In the genomic region with DNA sequence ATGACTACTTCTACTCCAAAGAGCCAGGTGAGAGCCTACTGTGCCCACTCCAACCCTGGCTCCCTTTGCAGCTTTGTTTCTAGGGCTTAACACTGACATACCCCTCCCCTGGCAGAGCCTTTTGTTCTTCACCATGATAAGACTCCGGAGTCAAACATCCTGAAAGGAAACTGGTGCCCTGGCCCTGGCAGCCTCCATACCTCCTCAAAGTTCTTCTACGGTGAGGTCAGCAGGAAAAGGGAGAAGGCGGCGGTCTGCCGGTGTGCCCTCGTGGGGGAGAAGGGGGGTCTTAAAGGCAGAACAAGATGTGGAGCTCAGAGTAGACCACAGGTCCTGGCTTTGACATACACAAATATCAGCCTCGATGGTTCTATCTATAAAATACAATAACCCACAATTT, we compare ENCODE assay signal across 22 mouse cellular contexts. TPM values are rescaled to one million over a fixed set of nuclear protein-coding genes. Genes with fewer than 3 reads are reported as not detected.
DNase-seq lines count a peak whose midpoint lies in the region; ATAC-seq and TF ChIP-seq lines count a peak whose summit lies in the region.
"Had no signal": no experiment of that assay in that cellular context is flagged by ENCODE, and none has a peak within 500 bp of the region (broad histone marks: within the 10 kb centered on the region; RNA-seq: fewer than 3 reads in every experiment).

No protein-coding gene starts in this region.

- peak; percentile 18; the same call in 1 of the 2 replicates for TF ChIP-seq EP300 in lung, postnatal 0 days (IDR thresholded peaks at IDR 0.05)

- no peak overlapping the region for H3K27ac ChIP-seq in lung, embryonic 14.5 days (ENCODE audit: low read depth)
- H3K27ac ChIP-seq in lung, postnatal 0 days (ENCODE audit: low read length): no peak overlapping the region
- no peak overlapping the region for H3K27ac ChIP-seq in kidney, embryonic 16.5 days (ENCODE audit: low read length)
- no peak overlapping the region for H3K27ac ChIP-seq in hindbrain, embryonic 16.5 days (ENCODE audit: low read depth, low read length)
- H3K27ac ChIP-seq: embryonic facial prominence, embryonic 10.5 days; embryonic facial prominence, embryonic 12.5 days; forebrain, embryonic 13.5 days; forebrain, embryonic 15.5 days had no signal

- no peaks in the 10 kb centered on the region for H3K27me3 ChIP-seq in lung, embryonic 14.5 days (ENCODE audit: insufficient read depth, low read length)
- H3K27me3 ChIP-seq in lung, postnatal 0 days (replicated peaks; ENCODE audit: insufficient read depth, low read length): no peaks in the 10 kb centered on the region
- no peaks in the 10 kb centered on the region for H3K27me3 ChIP-seq in kidney, embryonic 16.5 days (ENCODE audit: insufficient read depth, low read length)
- no peaks in the 10 kb centered on the region for H3K27me3 ChIP-seq in hindbrain, embryonic 16.5 days (replicated peaks; ENCODE audit: control insufficient read depth, insufficient read depth, low read length)
- H3K27me3 ChIP-seq: embryonic facial prominence, embryonic 12.5 days; forebrain, embryonic 13.5 days; forebrain, embryonic 15.5 days had no signal

- H3K4me1 ChIP-seq in lung, embryonic 14.5 days (ENCODE audit: insufficient read depth): no peaks in the 10 kb centered on the region
- no peaks in the 10 kb centered on the region for H3K4me1 ChIP-seq in lung, postnatal 0 days (ENCODE audit: insufficient read depth, low read depth, low read length)
- H3K4me1 ChIP-seq in kidney, embryonic 16.5 days (ENCODE audit: insufficient read depth, low read length): no peaks in the 10 kb centered on the region
- no peaks in the 10 kb centered on the region for H3K4me1 ChIP-seq in hindbrain, embryonic 16.5 days (ENCODE audit: control insufficient read depth, insufficient read depth, low read depth, low read length)
- H3K4me1 ChIP-seq: embryonic facial prominence, embryonic 10.5 days; embryonic facial prominence, embryonic 12.5 days; forebrain, embryonic 13.5 days; forebrain, embryonic 15.5 days had no signal

- H3K4me3 ChIP-seq in lung, embryonic 14.5 days (ENCODE audit: low read depth, low read length): no peak overlapping the region
- H3K4me3 ChIP-seq in lung, postnatal 0 days (ENCODE audit: low read depth, low read length): no peak overlapping the region
- H3K4me3 ChIP-seq in kidney, embryonic 16.5 days (ENCODE audit: low read length): no peak overlapping the region
- H3K4me3 ChIP-seq in hindbrain, embryonic 16.5 days (ENCODE audit: low read length): no peak overlapping the region
- H3K4me3 ChIP-seq: embryonic facial prominence, embryonic 10.5 days; embryonic facial prominence, embryonic 12.5 days; forebrain, embryonic 13.5 days; forebrain, embryonic 15.5 days had no signal

- no peak overlapping the region for H3K4me2 ChIP-seq in lung, embryonic 14.5 days
- H3K4me2 ChIP-seq in lung, postnatal 0 days (replicated peaks; ENCODE audit: low read depth, low read length): no peak overlapping the region
- H3K4me2 ChIP-seq in kidney, embryonic 16.5 days (replicated peaks; ENCODE audit: low read depth, low read length): no peak overlapping the region
- no peak overlapping the region for H3K4me2 ChIP-seq in hindbrain, embryonic 16.5 days (ENCODE audit: low read length)
- H3K4me2 ChIP-seq: embryonic facial prominence, embryonic 12.5 days; forebrain, embryonic 13.5 days; forebrain, embryonic 15.5 days had no signal

- H3K36me3 ChIP-seq in lung, embryonic 14.5 days (ENCODE audit: insufficient read depth): no peaks in the 10 kb centered on the region
- H3K36me3 ChIP-seq in lung, postnatal 0 days (ENCODE audit: insufficient read depth, low read length): no peaks in the 10 kb centered on the region
- no peaks in the 10 kb centered on the region for H3K36me3 ChIP-seq in kidney, embryonic 16.5 days (ENCODE audit: insufficient read depth, low read length)
- no peaks in the 10 kb centered on the region for H3K36me3 ChIP-seq in hindbrain, embryonic 16.5 days (ENCODE audit: control insufficient read depth, insufficient read depth, low read length)
- H3K36me3 ChIP-seq: embryonic facial prominence, embryonic 10.5 days; embryonic facial prominence, embryonic 12.5 days; forebrain, embryonic 15.5 days had no signal

- ATAC-seq in lung, embryonic 14.5 days (ENCODE audit: insufficient read depth): no peak
- peak; percentile 52 for ATAC-seq in lung, postnatal 0 days
- ATAC-seq in kidney, embryonic 16.5 days (ENCODE audit: low FRiP score, low TSS enrichment): no peak
- no peak for ATAC-seq in hindbrain, embryonic 16.5 days
- ATAC-seq: forebrain, embryonic 13.5 days; forebrain, embryonic 15.5 days had no signal

- peak; percentile 12 for DNase-seq in lung, embryonic 14.5 days
- DNase-seq in lung, postnatal 0 days (ENCODE audit: low spot score): peak; percentile 17
- peak; percentile 32 for DNase-seq in lung, postnatal 14 days
- DNase-seq in lung, postnatal 36 days: peak; percentile 56
- DNase-seq in left cerebral cortex, adult 18-20 months (ENCODE audit: low spot score in 2 of 2): no peak
- DNase-seq in gastrocnemius, postnatal 25 days: no peak
- DNase-seq: adrenal gland, adult 2 months; adrenal gland, postnatal 14 days; adrenal gland, postnatal 36 days; cerebellum, adult 11-12 months; cerebellum, adult 2 months; cerebellum, adult 9-10 months; cerebellum, postnatal 10 days; cerebellum, postnatal 25 days had no signal

- 75% methylated on average over 7 of the region's 7 CpGs for WGBS in lung, embryonic 14.5 days
- WGBS in lung, postnatal 0 days: 45% methylated on average over 7 of the region's 7 CpGs
- 91% methylated on average over 7 of the region's 7 CpGs for WGBS in kidney, embryonic 16.5 days
- WGBS in hindbrain, embryonic 16.5 days: 87% methylated on average over 7 of the region's 7 CpGs

- no peaks in the 10 kb centered on the region for H3K9me3 ChIP-seq in lung, embryonic 14.5 days (ENCODE audit: low read depth, low read length)
- H3K9me3 ChIP-seq in lung, postnatal 0 days (ENCODE audit: low read length): no peaks in the 10 kb centered on the region
- H3K9me3 ChIP-seq in kidney, embryonic 16.5 days (ENCODE audit: low read length): no peaks in the 10 kb centered on the region
- H3K9me3 ChIP-seq in hindbrain, embryonic 16.5 days (ENCODE audit: control insufficient read depth, low read length): no peaks in the 10 kb centered on the region
- H3K9me3 ChIP-seq: embryonic facial prominence, embryonic 10.5 days; embryonic facial prominence, embryonic 12.5 days; forebrain, embryonic 13.5 days; forebrain, embryonic 15.5 days had no signal

- no peak for TF ChIP-seq CTCF in lung, embryonic 14.5 days (IDR thresholded peaks at IDR 0.05; ENCODE audit: low read depth)
- no peak for TF ChIP-seq CTCF in lung, postnatal 0 days (IDR thresholded peaks at IDR 0.05)

- H3K9ac ChIP-seq in lung, embryonic 14.5 days: no peak overlapping the region
- H3K9ac ChIP-seq in lung, postnatal 0 days (replicated peaks; ENCODE audit: low read depth): no peak overlapping the region
- H3K9ac ChIP-seq in kidney, embryonic 16.5 days (replicated peaks; ENCODE audit: low read length): no peak overlapping the region
- H3K9ac ChIP-seq in hindbrain, embryonic 16.5 days (ENCODE audit: low read depth, low read length): no peak overlapping the region
- H3K9ac ChIP-seq: embryonic facial prominence, embryonic 12.5 days; forebrain, embryonic 13.5 days; forebrain, embryonic 15.5 days had no signal

RNA-seq across cellular contexts. Expression of gene Zfp358, which starts 9.4 kb away (rescaled TPM):
- polyA plus RNA-seq in lung, embryonic 14.5 days (2014; fragmentation: Nextera tagmentation; extraction: Ambion mirVana): 19.9 and 21.7 TPM in 2 replicates
- 29.8 and 31.6 TPM in 2 replicates for polyA plus RNA-seq in lung, postnatal 0 days (2015; fragmentation: Nextera tagmentation; extraction: Ambion mirVana)
- polyA plus RNA-seq in kidney, embryonic 16.5 days (2015; fragmentation: Nextera tagmentation; extraction: Ambion mirVana): 55.6 and 57.1 TPM in 2 replicates
- 55.3 and 65.3 TPM in 2 replicates for polyA plus RNA-seq in hindbrain, embryonic 16.5 days (2015; fragmentation: Nextera tagmentation; extraction: Ambion mirVana)
- total RNA-seq in left cerebral cortex, adult 18-20 months (2021): 10 to 100 TPM; 34.3 to 34.6 TPM
- 10 to 100 TPM; 24.2 to 24.6 TPM for total RNA-seq in gastrocnemius, postnatal 25 days (2021)

RNA-seq across cellular contexts. Expression of gene Tex45, which starts 12.9 kb away (rescaled TPM):
- not detected in 2 replicates for polyA plus RNA-seq in lung, embryonic 14.5 days (2014; fragmentation: Nextera tagmentation; extraction: Ambion mirVana)
- polyA plus RNA-seq in lung, postnatal 0 days (2015; fragmentation: Nextera tagmentation; extraction: Ambion mirVana): not detected in 2 replicates
- polyA plus RNA-seq in kidney, embryonic 16.5 days (2015; fragmentation: Nextera tagmentation; extraction: Ambion mirVana): 0.19 TPM in 1 of 2 replicates, not detected in the other
- 0.39 and 0.60 TPM in 2 replicates for polyA plus RNA-seq in hindbrain, embryonic 16.5 days (2015; fragmentation: Nextera tagmentation; extraction: Ambion mirVana)
- not detected for total RNA-seq in left cerebral cortex, adult 18-20 months (2021)
- total RNA-seq in gastrocnemius, postnatal 25 days (2021): not detected
- total RNA-seq: adrenal gland, postnatal 14 days; adrenal gland, postnatal 36 days; ES-E14 had no signal
- polyA plus RNA-seq: C2C12 had no signal

RNA-seq across cellular contexts. Expression of gene Pex11g, which starts 16.1 kb away (rescaled TPM):
- polyA plus RNA-seq in lung, embryonic 14.5 days (2014; fragmentation: Nextera tagmentation; extraction: Ambion mirVana): 3.9 and 4.4 TPM in 2 replicates
- 7.8 and 9.1 TPM in 2 replicates for polyA plus RNA-seq in lung, postnatal 0 days (2015; fragmentation: Nextera tagmentation; extraction: Ambion mirVana)
- polyA plus RNA-seq in kidney, embryonic 16.5 days (2015; fragmentation: Nextera tagmentation; extraction: Ambion mirVana): 8.7 and 10.1 TPM in 2 replicates
- 4.2 and 4.3 TPM in 2 replicates for polyA plus RNA-seq in hindbrain, embryonic 16.5 days (2015; fragmentation: Nextera tagmentation; extraction: Ambion mirVana)
- under 1 TPM; 0.33 to 0.77 TPM for total RNA-seq in left cerebral cortex, adult 18-20 months (2021)
- total RNA-seq in gastrocnemius, postnatal 25 days (2021): 1 to 10 TPM; 2.5 to 3.1 TPM

RNA-seq across cellular contexts. Expression of gene Mcoln1, which starts 16.7 kb away (rescaled TPM):
- polyA plus RNA-seq in lung, embryonic 14.5 days (2014; fragmentation: Nextera tagmentation; extraction: Ambion mirVana): 38.3 and 39.9 TPM in 2 replicates
- 38.5 and 40.0 TPM in 2 replicates for polyA plus RNA-seq in lung, postnatal 0 days (2015; fragmentation: Nextera tagmentation; extraction: Ambion mirVana)
- 72.2 and 73.5 TPM in 2 replicates for polyA plus RNA-seq in kidney, embryonic 16.5 days (2015; fragmentation: Nextera tagmentation; extraction: Ambion mirVana)
- polyA plus RNA-seq in hindbrain, embryonic 16.5 days (2015; fragmentation: Nextera tagmentation; extraction: Ambion mirVana): 113 and 119 TPM in 2 replicates
- 10 to 100 TPM; 82.2 to 92.0 TPM for total RNA-seq in left cerebral cortex, adult 18-20 months (2021)
- 10 to 100 TPM; 18.6 to 20.4 TPM for total RNA-seq in gastrocnemius, postnatal 25 days (2021)

RNA-seq across cellular contexts. Expression of gene Pnpla6, which starts 31.6 kb away (rescaled TPM):
- 17.5 and 19.1 TPM in 2 replicates for polyA plus RNA-seq in lung, embryonic 14.5 days (2014; fragmentation: Nextera tagmentation; extraction: Ambion mirVana)
- 18.1 and 19.0 TPM in 2 replicates for polyA plus RNA-seq in lung, postnatal 0 days (2015; fragmentation: Nextera tagmentation; extraction: Ambion mirVana)
- polyA plus RNA-seq in kidney, embryonic 16.5 days (2015; fragmentation: Nextera tagmentation; extraction: Ambion mirVana): 35.7 and 42.4 TPM in 2 replicates
- 43.1 and 52.0 TPM in 2 replicates for polyA plus RNA-seq in hindbrain, embryonic 16.5 days (2015; fragmentation: Nextera tagmentation; extraction: Ambion mirVana)
- 10 to 100 TPM; 66.3 to 76.8 TPM for total RNA-seq in left cerebral cortex, adult 18-20 months (2021)
- total RNA-seq in gastrocnemius, postnatal 25 days (2021): 10 to 100 TPM in 1 of 2 experiments, 1 to 10 TPM in 1; 8.3 to 11.8 TPM

Comparison
In these comparisons a context has a peak if more than half of its experiments do, and no peak if none do; other contexts are left out.
1. DNase-seq: peak in lung, embryonic 14.5 days (single experiment), lung, postnatal 0 days (single experiment), lung, postnatal 14 days (single experiment) and lung, postnatal 36 days (single experiment); none in left cerebral cortex, adult 18-20 months (0 of 2) and gastrocnemius, postnatal 25 days (single experiment).